Mouse (Mus musculus): ENCODE results near the gene 4931428F04Rik.

4931428F04Rik gene

GRCm38 (mm10) chr8:105288231-105288630 is 1.4 kb downstream of the 4931428F04Rik start:
- no peak for DNase-seq (ENCODE audit: low spot score)

- no peak for DNase-seq (ENCODE audit: low spot score)
Measured at GRCm38 (mm10) chr8:105286907-105287306, 2.8 kb downstream of the 4931428F04Rik start.

- DNase-seq (ENCODE audit: low spot score), result no peak
Measured at GRCm38 (mm10) chr8:105285514-105285913, 4.2 kb downstream of the 4931428F04Rik start.

- DNase-seq (ENCODE audit: low spot score), result peak; percentile 74
Measured at GRCm38 (mm10) chr8:105283074-105283473, 6.6 kb downstream of the 4931428F04Rik start.

GRCm38 (mm10) chr8:105282239-105282638 is 7.4 kb downstream of the 4931428F04Rik start:
- DNase-seq (ENCODE audit: low spot score), result no peak

- no peak for DNase-seq (ENCODE audit: low spot score)
Measured at GRCm38 (mm10) chr8:105281821-105282220, 7.8 kb downstream of the 4931428F04Rik start.

- no peak for DNase-seq (ENCODE audit: low spot score)
Measured at GRCm38 (mm10) chr8:105280567-105280966, 9.1 kb downstream of the 4931428F04Rik start.

GRCm38 (mm10) chr8:105278911-105279334 is 10.7 kb downstream of the 4931428F04Rik start:
- peak; percentile 80 for DNase-seq (ENCODE audit: low spot score)

- DNase-seq (ENCODE audit: low spot score), result peak; percentile 72
Measured at GRCm38 (mm10) chr8:105276292-105277120, 13.2 kb downstream of the 4931428F04Rik start.

- DNase-seq (ENCODE audit: low spot score), result no peak
Measured at GRCm38 (mm10) chr8:105275840-105276239, 13.8 kb downstream of the 4931428F04Rik start, which contains the start of gene Nol3. Gene Nol3 (plus strand): TSS chr8:105276140.

- no peak for DNase-seq (ENCODE audit: low spot score)
Measured at GRCm38 (mm10) chr8:105275387-105275786, 14.3 kb downstream of the 4931428F04Rik start.

- no peak for DNase-seq (ENCODE audit: low spot score)
Measured at GRCm38 (mm10) chr8:105270916-105271186, 18.8 kb downstream of the 4931428F04Rik start.

- no peak for DNase-seq (ENCODE audit: low spot score)
Measured at GRCm38 (mm10) chr8:105270101-105270915, 19.4 kb downstream of the 4931428F04Rik start.

- DNase-seq (ENCODE audit: low spot score), result no peak
Measured at GRCm38 (mm10) chr8:105269461-105269947, 20.2 kb downstream of the 4931428F04Rik start, which contains the start of gene Hsf4. Gene Hsf4 (plus strand): TSS chr8:105269801.

- DNase-seq (ENCODE audit: low spot score), result no peak
Measured at GRCm38 (mm10) chr8:105269075-105269458, 20.6 kb downstream of the 4931428F04Rik start.

GRCm38 (mm10) chr8:105268342-105269074 is 21.2 kb downstream of the 4931428F04Rik start:
- no peak for DNase-seq (ENCODE audit: low spot score)

- DNase-seq (ENCODE audit: low spot score), result no peak
Measured at GRCm38 (mm10) chr8:105266775-105267174, 22.9 kb downstream of the 4931428F04Rik start.

GRCm38 (mm10) chr8:105265128-105265527 is 24.5 kb downstream of the 4931428F04Rik start:
- no peak for DNase-seq (ENCODE audit: low spot score)

GRCm38 (mm10) chr8:105264024-105264982 is 25.4 kb downstream of the 4931428F04Rik start, which contains the start of the genes Tradd and Fbxl8:
Gene Tradd (minus strand): TSS chr8:105264609.
Gene Fbxl8 (plus strand): TSS chr8:105264648.
- DNase-seq (ENCODE audit: low spot score), result peak; percentile 74

- peak; percentile 30 for DNase-seq (ENCODE audit: low spot score)
Measured at GRCm38 (mm10) chr8:105263244-105263912, 26.3 kb downstream of the 4931428F04Rik start.

Data from testis, postnatal 10 days (tissue).